Mouse (Mus musculus) bone marrow, adult 2 months (tissue): Measurements from ENCODE around the gene Ppcs.

ENCODE experiments used
- CTCF ChIP-seq: fragments of 200-500 bp; IDR thresholded peaks from 2 replicates; pipeline ENCODE4 v1.5.1; 2011; ENCODE audit warnings: low read length, control low read depth; ENCODE audit not compliant: control insufficient read depth, insufficient read depth
- POLR2A ChIP-seq: fragments of 200-500 bp; IDR thresholded peaks from 2 replicates; pipeline ENCODE4 v1.6.1; 2011; ENCODE audit warnings: low read depth, mild to moderate bottlenecking, control low read depth, low read length, borderline replicate concordance; ENCODE audit not compliant: control insufficient read depth

DNA sequence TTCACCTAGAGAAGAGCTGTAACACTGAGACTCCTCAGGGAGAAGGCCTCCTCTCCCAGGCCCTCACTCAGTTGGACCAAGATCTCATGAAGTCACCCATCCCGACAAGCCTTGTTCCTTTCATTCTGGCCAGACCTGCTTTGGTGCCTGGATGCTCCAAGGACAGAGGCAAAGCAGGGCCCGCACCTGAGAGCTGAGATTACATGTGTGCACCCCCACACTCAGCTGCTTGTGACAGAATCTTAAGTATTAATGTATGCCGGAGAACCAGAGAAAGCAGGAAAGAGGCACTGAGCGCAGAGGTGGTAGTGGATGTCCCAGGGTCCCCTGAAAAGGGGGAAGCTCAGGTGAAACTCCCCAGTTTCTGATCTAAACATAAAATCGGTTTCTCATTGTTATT, 30.9 kb upstream of the Ppcs start:
- TF ChIP-seq POLR2A (no peak), CTCF (no peak)
